Mouse (Mus musculus): ENCODE results near the gene Ganc.

DNA sequence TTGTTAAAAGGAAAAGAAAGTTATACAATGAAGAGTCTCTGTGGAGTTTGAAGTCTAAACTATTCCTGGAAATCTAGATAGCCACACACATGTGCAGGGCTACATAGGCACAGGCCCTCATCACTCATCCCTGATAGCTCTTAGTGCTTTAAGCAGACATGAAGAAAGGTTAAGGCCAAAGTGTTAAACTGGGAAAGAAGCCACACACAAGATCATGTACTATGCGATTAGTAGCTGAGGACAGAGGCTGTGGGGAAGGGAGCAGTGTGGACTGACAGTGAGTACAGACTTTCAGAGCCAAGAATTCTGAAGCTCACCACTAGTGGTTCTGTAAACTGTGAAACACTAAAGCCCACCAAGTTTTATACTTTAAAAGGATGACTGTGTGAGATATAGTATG, 12.8 kb upstream of the Ganc start:
- TF ChIP-seq MAFK (IDR thresholded peaks at IDR 0.05; ENCODE audit: insufficient read depth, low read depth, low read length) (no peak), ZNF384 (IDR thresholded peaks at IDR 0.05; ENCODE audit: low read depth, low read length) (no peak)
